Mouse (Mus musculus): ENCODE results near the gene Ephb1. TPM values are rescaled to one million over a fixed set of nuclear protein-coding genes. Genes with fewer than 3 reads are reported as not detected.

Ephb1 gene
- total and polyA plus RNA-seq, 2 experiments = under 0.01 to 0.05 TPM

DNA sequence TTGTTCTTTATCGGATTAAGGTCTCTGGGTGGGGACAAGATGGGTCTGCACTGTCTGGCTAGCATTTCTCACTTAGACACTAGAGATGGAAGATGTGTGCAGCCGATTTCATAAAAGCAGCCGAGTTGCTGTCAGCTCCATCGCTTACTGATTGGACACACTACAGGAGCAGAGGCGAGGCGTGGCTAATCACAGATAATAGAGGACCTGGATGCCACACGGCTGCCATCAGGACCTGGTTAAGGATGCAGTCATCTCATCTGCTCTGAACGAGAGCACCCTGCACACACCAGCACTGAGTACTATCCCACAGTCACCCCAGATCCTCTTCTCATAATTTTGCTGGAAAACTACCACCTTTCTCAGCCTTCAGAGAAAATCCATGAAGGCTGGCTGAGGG is 419.6 kb downstream of the Ephb1 start:
- no peaks in the 10 kb centered on the region for H3K36me3 ChIP-seq (ENCODE audit: control insufficient read depth, insufficient read depth, low read length)
- TF ChIP-seq CTCF (IDR thresholded peaks at IDR 0.05; ENCODE audit: low read depth, low read length) (no peak), POLR2A (IDR thresholded peaks at IDR 0.05; ENCODE audit: extremely low read depth, insufficient read depth, low read length) (no peak)
- H3K4me1 ChIP-seq (ENCODE audit: control insufficient read depth, insufficient read depth, low read length) = no peaks in the 10 kb centered on the region
- no peak overlapping the region for H3K27ac ChIP-seq (replicated peaks; ENCODE audit: insufficient read depth, low read depth, low read length)
- no peak overlapping the region for H3K9ac ChIP-seq (ENCODE audit: low read depth, low read length)
- H3K79me2 ChIP-seq (ENCODE audit: control insufficient read depth, insufficient read depth, low read length) = no peaks in the 10 kb centered on the region
- 0 out of 2 replicates have a peak, but pooled peaks cover 2% of the 10 kb centered on the region for H3K27me3 ChIP-seq (ENCODE audit: control insufficient read depth, insufficient read depth, low read length)
- no peak overlapping the region for H3K4me3 ChIP-seq (ENCODE audit: insufficient read depth, low read depth, low read length)
- DNase-seq (ENCODE audit: extremely low read depth, low read depth, low spot score) = no peak
- WGBS = 74% methylated on average over 8 of the region's 8 CpGs

DNA sequence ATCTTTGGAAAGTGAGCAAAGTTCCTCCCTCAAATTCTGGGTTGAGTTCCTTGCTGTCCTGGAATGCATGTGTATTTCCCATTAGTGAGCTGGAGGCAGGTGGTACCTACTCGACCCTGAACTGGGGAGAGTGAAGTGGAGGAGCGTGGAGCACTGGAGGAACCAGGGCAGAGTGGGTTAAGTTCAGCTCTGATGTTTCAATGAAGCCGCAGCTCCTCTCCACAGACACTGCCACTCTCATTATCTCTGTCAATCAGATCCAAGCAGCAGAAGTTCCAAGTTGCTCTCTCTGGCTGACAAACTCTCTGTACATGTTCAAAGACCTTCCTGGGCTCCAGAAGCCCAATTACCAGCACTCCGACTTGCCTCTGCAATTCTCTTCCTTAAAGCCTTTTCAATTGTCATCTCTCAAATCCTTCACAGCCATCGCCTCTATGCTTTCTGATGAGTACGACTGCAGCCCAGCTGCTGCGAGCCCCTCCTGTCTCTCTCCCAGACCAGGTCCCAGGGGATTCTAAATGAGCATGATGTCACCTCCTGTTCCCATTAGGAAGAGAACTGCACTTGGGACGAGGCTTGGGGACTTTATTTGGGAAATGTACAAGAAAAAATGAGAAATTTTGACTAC is 420.4 kb downstream of the Ephb1 start:
- no peaks in the 10 kb centered on the region for H3K4me1 ChIP-seq (ENCODE audit: control insufficient read depth, insufficient read depth, low read length)
- 71% methylated on average over 8 of the region's 8 CpGs for WGBS
- no peak overlapping the region for H3K27ac ChIP-seq (replicated peaks; ENCODE audit: insufficient read depth, low read depth, low read length)
- TF ChIP-seq CTCF (IDR thresholded peaks at IDR 0.05; ENCODE audit: low read depth, low read length) (no peak), POLR2A (IDR thresholded peaks at IDR 0.05; ENCODE audit: extremely low read depth, insufficient read depth, low read length) (no peak)
- H3K36me3 ChIP-seq (ENCODE audit: control insufficient read depth, insufficient read depth, low read length) = no peaks in the 10 kb centered on the region
- H3K4me3 ChIP-seq (ENCODE audit: insufficient read depth, low read depth, low read length) = no peak overlapping the region
- 0 out of 2 replicates have a peak, but pooled peaks cover 2% of the 10 kb centered on the region for H3K27me3 ChIP-seq (ENCODE audit: control insufficient read depth, insufficient read depth, low read length)
- no peak for DNase-seq (ENCODE audit: extremely low read depth, low read depth, low spot score)
- H3K9ac ChIP-seq (ENCODE audit: low read depth, low read length) = no peak overlapping the region
- H3K79me2 ChIP-seq (ENCODE audit: control insufficient read depth, insufficient read depth, low read length) = no peaks in the 10 kb centered on the region

DNA sequence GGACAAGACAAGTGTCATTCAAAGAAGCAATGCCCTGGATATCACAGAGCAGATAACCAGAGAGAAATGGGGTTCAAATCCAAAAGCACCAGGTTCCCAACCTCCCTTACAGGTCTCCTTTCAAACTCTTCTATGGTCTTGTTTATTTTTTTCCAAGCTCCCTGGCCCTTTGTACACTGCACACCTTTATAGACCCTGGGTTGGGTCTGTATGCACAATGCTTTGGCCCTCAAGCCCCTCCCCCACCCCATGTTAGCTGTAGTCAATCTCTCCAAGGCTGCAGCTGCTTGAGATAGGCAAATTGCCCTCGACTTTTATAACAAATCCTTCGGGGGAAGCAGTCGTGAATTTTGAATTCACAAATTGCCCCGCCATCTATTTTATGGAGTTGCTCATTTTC is 429.7 kb downstream of the Ephb1 start:
- DNase-seq (ENCODE audit: extremely low read depth, low read depth, low spot score) = no peak
- H3K27me3 ChIP-seq (ENCODE audit: control insufficient read depth, insufficient read depth, low read length) = no peaks in the 10 kb centered on the region
- WGBS = 53% methylated on average over 4 of the region's 4 CpGs
- H3K36me3 ChIP-seq (ENCODE audit: control insufficient read depth, insufficient read depth, low read length) = no peaks in the 10 kb centered on the region
- no peaks in the 10 kb centered on the region for H3K79me2 ChIP-seq (ENCODE audit: control insufficient read depth, insufficient read depth, low read length)
- no peaks in the 10 kb centered on the region for H3K4me1 ChIP-seq (ENCODE audit: control insufficient read depth, insufficient read depth, low read length)
- H3K4me3 ChIP-seq (ENCODE audit: insufficient read depth, low read depth, low read length) = no peak overlapping the region
- no peak overlapping the region for H3K27ac ChIP-seq (replicated peaks; ENCODE audit: insufficient read depth, low read depth, low read length)
- no peak for TF ChIP-seq CTCF (IDR thresholded peaks at IDR 0.05; ENCODE audit: low read depth, low read length)
- TF ChIP-seq POLR2A (IDR thresholded peaks at IDR 0.05; ENCODE audit: extremely low read depth, insufficient read depth, low read length) = no peak
- no peak overlapping the region for H3K9ac ChIP-seq (ENCODE audit: low read depth, low read length)

DNA sequence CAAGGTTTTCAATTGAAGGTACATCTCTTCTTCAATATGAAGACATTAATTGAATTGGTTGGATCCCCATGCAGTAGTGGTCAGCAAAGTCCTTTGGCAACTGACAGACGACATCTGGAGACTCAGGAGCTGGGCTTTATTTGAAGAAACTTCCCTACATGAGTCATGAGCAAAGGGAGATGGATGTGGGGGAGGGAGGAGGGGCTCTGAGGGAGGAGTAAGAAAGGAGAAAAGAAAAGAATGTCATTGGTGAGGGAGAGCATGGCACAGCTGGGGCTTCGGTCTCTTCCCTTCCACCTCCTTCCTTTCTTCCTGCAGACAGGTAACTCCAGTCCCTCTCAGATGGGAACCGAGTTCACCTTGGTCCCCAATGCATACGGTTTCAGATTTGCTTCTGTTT is 431.6 kb downstream of the Ephb1 start:
- Histone ChIP-seq H3K36me3 (ENCODE audit: control insufficient read depth, insufficient read depth, low read length) (no peaks in the 10 kb centered on the region), H3K27me3 (ENCODE audit: control insufficient read depth, insufficient read depth, low read length) (no peaks in the 10 kb centered on the region), H3K79me2 (ENCODE audit: control insufficient read depth, insufficient read depth, low read length) (no peaks in the 10 kb centered on the region), H3K4me1 (ENCODE audit: control insufficient read depth, insufficient read depth, low read length) (no peaks in the 10 kb centered on the region), H3K9ac (ENCODE audit: low read depth, low read length) (no peak overlapping the region), H3K27ac (replicated peaks; ENCODE audit: insufficient read depth, low read depth, low read length) (no peak overlapping the region), H3K4me3 (ENCODE audit: insufficient read depth, low read depth, low read length) (no peak overlapping the region)
- 67% methylated on average over 4 of the region's 4 CpGs for WGBS
- no peak for DNase-seq (ENCODE audit: extremely low read depth, low read depth, low spot score)
- TF ChIP-seq CTCF (IDR thresholded peaks at IDR 0.05; ENCODE audit: low read depth, low read length) (no peak), POLR2A (IDR thresholded peaks at IDR 0.05; ENCODE audit: extremely low read depth, insufficient read depth, low read length) (no peak)

DNA sequence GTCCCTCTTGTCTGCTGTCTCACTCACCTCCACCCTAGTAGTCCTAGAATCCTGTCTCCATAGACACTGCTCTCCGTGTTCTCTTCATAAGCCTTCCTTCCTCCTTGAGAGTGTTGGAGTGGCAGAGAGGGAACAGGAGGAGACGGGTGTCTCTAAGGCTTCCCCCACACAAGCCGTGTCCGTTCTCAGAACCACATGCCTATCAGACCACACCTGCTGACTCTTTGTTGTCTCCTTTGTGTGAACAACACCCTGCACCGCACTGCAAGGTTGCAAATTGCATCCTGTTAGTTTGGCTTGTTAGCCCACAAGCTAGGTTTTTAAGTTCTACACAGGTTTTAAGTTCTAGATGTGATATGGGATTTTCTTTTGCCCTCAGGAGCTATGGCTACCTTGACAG is 435.2 kb downstream of the Ephb1 start:
- no peaks in the 10 kb centered on the region for H3K79me2 ChIP-seq (ENCODE audit: control insufficient read depth, insufficient read depth, low read length)
- H3K4me1 ChIP-seq (ENCODE audit: control insufficient read depth, insufficient read depth, low read length) = no peaks in the 10 kb centered on the region
- TF ChIP-seq CTCF (IDR thresholded peaks at IDR 0.05; ENCODE audit: low read depth, low read length) (no peak), POLR2A (IDR thresholded peaks at IDR 0.05; ENCODE audit: extremely low read depth, insufficient read depth, low read length) (no peak)
- H3K9ac ChIP-seq (ENCODE audit: low read depth, low read length) = no peak overlapping the region
- no peaks in the 10 kb centered on the region for H3K36me3 ChIP-seq (ENCODE audit: control insufficient read depth, insufficient read depth, low read length)
- 81% methylated on average over 5 of the region's 5 CpGs for WGBS
- no peak overlapping the region for H3K4me3 ChIP-seq (ENCODE audit: insufficient read depth, low read depth, low read length)
- DNase-seq (ENCODE audit: extremely low read depth, low read depth, low spot score) = no peak
- no peak overlapping the region for H3K27ac ChIP-seq (replicated peaks; ENCODE audit: insufficient read depth, low read depth, low read length)
- H3K27me3 ChIP-seq (ENCODE audit: control insufficient read depth, insufficient read depth, low read length) = no peaks in the 10 kb centered on the region

DNA sequence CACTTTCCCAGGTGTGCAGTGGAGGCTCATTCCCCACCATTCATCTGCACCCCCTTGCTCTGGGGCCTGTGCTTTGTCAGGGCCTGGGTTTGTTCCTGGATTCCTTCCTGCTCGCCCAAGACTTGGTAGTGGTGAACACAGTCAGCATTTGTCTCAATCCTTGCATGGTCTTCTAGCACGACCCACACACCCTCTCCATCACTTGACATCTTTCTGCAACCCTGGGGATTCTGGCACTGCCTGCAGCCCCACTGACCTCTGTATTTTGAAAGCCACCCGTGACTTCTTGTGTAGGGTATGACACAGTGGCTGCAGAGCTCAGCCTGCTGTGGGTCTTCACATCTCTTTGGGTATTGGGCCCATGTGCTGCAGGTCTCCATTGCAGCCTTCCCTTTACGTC is 435.7 kb downstream of the Ephb1 start:
- Histone ChIP-seq H3K4me3 (ENCODE audit: insufficient read depth, low read depth, low read length) (no peak overlapping the region), H3K4me1 (ENCODE audit: control insufficient read depth, insufficient read depth, low read length) (no peaks in the 10 kb centered on the region), H3K9ac (ENCODE audit: low read depth, low read length) (no peak overlapping the region), H3K27me3 (ENCODE audit: control insufficient read depth, insufficient read depth, low read length) (no peaks in the 10 kb centered on the region), H3K36me3 (ENCODE audit: control insufficient read depth, insufficient read depth, low read length) (no peaks in the 10 kb centered on the region), H3K27ac (replicated peaks; ENCODE audit: insufficient read depth, low read depth, low read length) (no peak overlapping the region), H3K79me2 (ENCODE audit: control insufficient read depth, insufficient read depth, low read length) (no peaks in the 10 kb centered on the region)
- WGBS = 76% methylated on average over 4 of the region's 4 CpGs
- DNase-seq (ENCODE audit: extremely low read depth, low read depth, low spot score) = no peak
- TF ChIP-seq POLR2A (IDR thresholded peaks at IDR 0.05; ENCODE audit: extremely low read depth, insufficient read depth, low read length) (no peak), CTCF (IDR thresholded peaks at IDR 0.05; ENCODE audit: low read depth, low read length) (no peak)
